Mouse (Mus musculus): Measurements from ENCODE around the gene Tchh. TPM values are rescaled to one million over a fixed set of nuclear protein-coding genes. Genes with fewer than 3 reads are reported as not detected.
"Not testable (repeated sequence)": the region's sequence is repeated elsewhere in the genome, so short reads cannot be mapped to it uniquely, and the experiment has no call there.

Tchh gene
- total RNA-seq, 2 experiments from 2014 or later = not detected

DNA sequence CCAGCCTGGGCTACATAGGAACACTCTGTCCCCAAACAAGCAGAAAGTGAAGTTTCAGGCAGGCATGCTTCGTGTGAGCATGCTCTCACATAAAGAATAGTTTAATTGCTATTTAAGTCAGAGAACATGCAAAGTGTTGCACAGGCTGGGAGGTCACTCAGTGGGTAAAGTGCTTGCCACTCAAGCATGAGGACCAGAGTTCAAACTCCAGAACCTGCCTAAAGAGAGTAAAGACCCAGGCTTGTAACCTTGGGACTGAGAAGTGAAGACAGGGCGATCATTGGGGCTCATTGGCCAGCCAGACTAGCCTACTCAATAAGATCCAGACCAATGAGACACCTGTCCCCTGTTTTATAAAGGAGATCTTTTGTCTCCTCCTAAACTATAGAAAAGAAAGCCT is 46.4 kb downstream of the Tchh start:
- ATAC-seq (replicated peaks; ENCODE audit: low FRiP score, poor library complexity, severe bottlenecking) = no peak

GRCm38 (mm10) chr3:93492176-93492575 is 50.0 kb downstream of the Tchh start:
- ATAC-seq (replicated peaks; ENCODE audit: low FRiP score, poor library complexity, severe bottlenecking) = no peak

DNA sequence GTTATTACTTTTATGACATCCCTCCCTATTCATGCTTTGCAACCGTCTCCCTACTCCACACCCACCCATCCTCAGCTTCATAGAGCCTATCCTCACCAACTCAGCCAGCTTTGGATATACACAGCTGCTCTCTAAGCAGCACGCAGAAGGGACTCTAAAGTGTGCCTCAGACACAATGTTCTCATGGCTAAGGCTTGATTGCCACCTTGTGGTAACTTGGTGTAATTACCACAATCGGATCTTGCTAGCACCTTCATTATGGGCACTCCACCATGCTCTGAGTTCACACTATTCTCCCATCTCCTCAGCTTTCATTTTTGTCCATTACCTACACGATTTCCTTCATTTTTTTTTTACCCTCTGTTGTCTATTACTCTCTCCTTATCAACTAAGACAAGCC is 51.9 kb downstream of the Tchh start:
- peak; percentile 72 for ATAC-seq (replicated peaks; ENCODE audit: low FRiP score, poor library complexity, severe bottlenecking)

DNA sequence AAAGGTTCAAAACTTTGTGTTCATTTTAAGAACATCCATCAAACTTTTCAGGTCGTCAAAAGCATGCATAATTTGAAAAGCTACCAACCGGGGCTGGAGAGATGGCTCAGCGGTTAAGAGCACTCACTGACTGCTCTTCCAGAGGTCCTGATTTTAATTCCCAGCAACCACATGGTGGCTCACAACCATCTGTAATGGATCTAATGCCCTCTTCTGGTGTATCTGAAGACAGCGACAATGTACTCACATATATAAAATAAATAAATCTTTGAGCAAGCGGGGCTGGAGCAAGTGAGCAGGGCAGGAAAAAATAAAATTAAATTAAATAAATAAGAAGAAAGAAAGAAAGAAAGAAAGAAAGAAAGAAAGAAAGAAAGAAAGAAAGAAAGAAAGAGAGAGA is 52.6 kb downstream of the Tchh start:
- not testable (repeated sequence) for ATAC-seq (replicated peaks; ENCODE audit: low FRiP score, poor library complexity, severe bottlenecking)

GRCm38 (mm10) chr3:93497131-93497530 is 55.0 kb downstream of the Tchh start:
- no peak for ATAC-seq (replicated peaks; ENCODE audit: low FRiP score, poor library complexity, severe bottlenecking)

Other genes with a start within 250 kb of the Tchh start
- gene Flg2, start 245.1 kb upstream of the Tchh start, total RNA-seq (2015; ENCODE audit: low replicate concordance) = not detected in 2 replicates
- gene Flg2, start 245.1 kb upstream of the Tchh start, total RNA-seq (2017; ENCODE audit: low replicate concordance) = not detected in 2 replicates
- not detected in 2 replicates for gene Flg, start 168.8 kb upstream of the Tchh start, total RNA-seq (2015; ENCODE audit: low replicate concordance)
- gene Flg, start 168.8 kb upstream of the Tchh start, total RNA-seq (2017; ENCODE audit: low replicate concordance) = not detected in 2 replicates
- gene Hrnr, start 122.6 kb upstream of the Tchh start, total RNA-seq (2015; ENCODE audit: low replicate concordance) = not detected in 2 replicates
- not detected in 2 replicates for gene Hrnr, start 122.6 kb upstream of the Tchh start, total RNA-seq (2017; ENCODE audit: low replicate concordance)
- not detected in 2 replicates for gene Rptn, start 48.6 kb upstream of the Tchh start, total RNA-seq (2015; ENCODE audit: low replicate concordance)
- not detected in 2 replicates for gene Rptn, start 48.6 kb upstream of the Tchh start, total RNA-seq (2017; ENCODE audit: low replicate concordance)
- gene Tchhl1, start 26.4 kb downstream of the Tchh start, total RNA-seq (2015; ENCODE audit: low replicate concordance) = not detected in 2 replicates
- not detected in 2 replicates for gene Tchhl1, start 26.4 kb downstream of the Tchh start, total RNA-seq (2017; ENCODE audit: low replicate concordance)
- 477 and 485 TPM in 2 replicates for gene S100a11, start 78.2 kb downstream of the Tchh start, total RNA-seq (2015; ENCODE audit: low replicate concordance)
- 7.3 and 30.8 TPM in 2 replicates for gene S100a11, start 78.2 kb downstream of the Tchh start, total RNA-seq (2017; ENCODE audit: low replicate concordance)
- gene S100a10, start 112.8 kb downstream of the Tchh start, total RNA-seq (2015; ENCODE audit: low replicate concordance) = 41.1 and 59.5 TPM in 2 replicates
- gene S100a10, start 112.8 kb downstream of the Tchh start, total RNA-seq (2017; ENCODE audit: low replicate concordance) = 48.9 and 71.8 TPM in 2 replicates
- not detected in 2 replicates for gene Tdpoz2, start 210.4 kb downstream of the Tchh start, total RNA-seq (2015; ENCODE audit: low replicate concordance)
- not detected in 2 replicates for gene Tdpoz2, start 210.4 kb downstream of the Tchh start, total RNA-seq (2017; ENCODE audit: low replicate concordance)
- gene Tdpoz1, start 234.0 kb downstream of the Tchh start, total RNA-seq (2015; ENCODE audit: low replicate concordance) = not detected in 2 replicates
- gene Tdpoz1, start 234.0 kb downstream of the Tchh start, total RNA-seq (2017; ENCODE audit: low replicate concordance) = not detected in 2 replicates

All from erythroid progenitor cell, adult 5-6 weeks (primary cell).